Mouse (Mus musculus) MEL (cell line): ENCODE measurements around the gene Sema3a. TPM values are rescaled to one million over a fixed set of nuclear protein-coding genes. Genes with fewer than 3 reads are reported as not detected.

ENCODE experiments used
- DNase-seq: peaks from one replicate; pipeline ENCODE4 v3.0.0; 2011; ENCODE audit warnings: low read depth, low spot score
- H3K27ac ChIP-seq: 2 replicates; pipeline ENCODE4 v1.5.1; 2012; ENCODE audit warnings: low read depth, mild to moderate bottlenecking, control low read depth, low read length, moderate library complexity; ENCODE audit not compliant: control insufficient read depth
- H3K27me3 ChIP-seq, 2 experiments: fragments of 150-350 bp in 1 of 2; sonication (generic) in 1 of 2; 2 replicates each; pipeline ENCODE4 v1.6.1; 2012; ENCODE audit warnings: low read length in 2 of 2, mild to moderate bottlenecking in 2 of 2, improper control_type of control experiment in 1 of 2, moderate library complexity in 1 of 2; ENCODE audit not compliant: insufficient read depth in 2 of 2, control insufficient read depth in 1 of 2
- H3K36me3 ChIP-seq, 2 experiments: 2 replicates each; pipeline ENCODE4 v1.6.1; 2012 to 2014; ENCODE audit warnings: low read length in 2 of 2, improper control_type of control experiment in 1 of 2, inconsistent platforms in 1 of 2, mild to moderate bottlenecking in 1 of 2; ENCODE audit not compliant: insufficient read depth in 2 of 2, control insufficient read depth in 1 of 2
- H3K4me1 ChIP-seq, 2 experiments: fragments of 150-350 bp in 1 of 2; sonication (generic) in 1 of 2; 2 replicates each; pipeline ENCODE4 v1.6.1; 2012; ENCODE audit warnings: low read length in 2 of 2, improper control_type of control experiment in 1 of 2, mild to moderate bottlenecking in 1 of 2; ENCODE audit not compliant: insufficient read depth in 2 of 2, control insufficient read depth in 1 of 2
- H3K4me3 ChIP-seq, 2 experiments: fragments of 150-350 bp in 1 of 2; sonication (generic) in 1 of 2; 2 replicates each; pipeline ENCODE4 v1.5.1; 2012; ENCODE audit warnings: low read depth in 2 of 2, low read length in 2 of 2, mild to moderate bottlenecking in 2 of 2, moderate library complexity in 2 of 2, control low read depth in 1 of 2, improper control_type of control experiment in 1 of 2; ENCODE audit not compliant: control insufficient read depth in 1 of 2, insufficient read depth in 1 of 2
- H3K79me2 ChIP-seq: 2 replicates; pipeline ENCODE4 v1.6.1; 2012; ENCODE audit warnings: mild to moderate bottlenecking, low read length, moderate library complexity; ENCODE audit not compliant: control insufficient read depth, poor library complexity, insufficient read depth
- H3K9ac ChIP-seq: 2 replicates; pipeline ENCODE4 v1.6.1; 2012; ENCODE audit warnings: low read depth, mild to moderate bottlenecking, control low read depth, low read length, moderate library complexity; ENCODE audit not compliant: control insufficient read depth, poor library complexity, severe bottlenecking
- H3K9me3 ChIP-seq: fragments of 150-350 bp; sonication (generic); replicated peaks from 2 replicates; pipeline ENCODE4 v1.6.1; 2012; ENCODE audit warnings: mild to moderate bottlenecking, low read length, improper control_type of control experiment, moderate library complexity; ENCODE audit not compliant: insufficient read depth
- BHLHE40 ChIP-seq: IDR thresholded peaks from 2 replicates; pipeline ENCODE4 v1.6.1; 2012; ENCODE audit warnings: low read depth, mild to moderate bottlenecking, inconsistent platforms, low read length, improper control_type of control experiment, borderline replicate concordance
- CTCF ChIP-seq, 3 experiments: IDR thresholded peaks in 2 of 3; conservative IDR thresholded peaks in 1 of 3; 2 replicates each; pipeline ENCODE4 v1.5.1; 2011 to 2012; ENCODE audit warnings: low read length in 3 of 3, low read depth in 2 of 3, mild to moderate bottlenecking in 2 of 3, improper control_type of control experiment in 1 of 3, inconsistent platforms in 1 of 3, mixed read lengths in 1 of 3, moderate library complexity in 1 of 3; ENCODE audit not compliant: control insufficient read depth in 1 of 3, insufficient read depth in 1 of 3, poor library complexity in 1 of 3, severe bottlenecking in 1 of 3
- E2F4 ChIP-seq: IDR thresholded peaks from 2 replicates; pipeline ENCODE4 v1.6.1; 2011; ENCODE audit warnings: low read depth, low read length, improper control_type of control experiment, borderline replicate concordance
- EP300 ChIP-seq, 2 experiments: IDR thresholded peaks; 2 replicates each; pipeline ENCODE4 v1.6.1; 2011; ENCODE audit warnings: improper control_type of control experiment in 2 of 2, low read length in 2 of 2, low read depth in 1 of 2, mild to moderate bottlenecking in 1 of 2
- ETS1 ChIP-seq: IDR thresholded peaks from 2 replicates; pipeline ENCODE4 v1.6.1; 2012; ENCODE audit warnings: low read depth, mild to moderate bottlenecking, inconsistent platforms, low read length, improper control_type of control experiment, moderate library complexity
- MAZ ChIP-seq: IDR thresholded peaks from 2 replicates; pipeline ENCODE4 v1.6.1; 2012; ENCODE audit warnings: low read depth, mild to moderate bottlenecking, inconsistent platforms, low read length, improper control_type of control experiment
- MYB ChIP-seq: IDR thresholded peaks from 2 replicates; pipeline ENCODE4 v1.6.1; 2011; ENCODE audit warnings: mild to moderate bottlenecking, low read depth, low read length, improper control_type of control experiment
- NRF1 ChIP-seq: IDR thresholded peaks from 2 replicates; pipeline ENCODE4 v1.6.1; 2014; ENCODE audit warnings: low read depth, mild to moderate bottlenecking, inconsistent platforms, low read length, improper control_type of control experiment, moderate library complexity; ENCODE audit not compliant: poor library complexity, insufficient read depth, severe bottlenecking
- SIN3A ChIP-seq: IDR thresholded peaks from 2 replicates; pipeline ENCODE4 v1.6.1; 2012; ENCODE audit warnings: low read length, improper control_type of control experiment, inconsistent platforms
- SMC3 ChIP-seq: IDR thresholded peaks from 2 replicates; pipeline ENCODE4 v1.6.1; 2011; ENCODE audit warnings: low read depth, low read length, improper control_type of control experiment
- TBP ChIP-seq: IDR thresholded peaks from 2 replicates; pipeline ENCODE4 v1.8.0; 2011; ENCODE audit warnings: low read depth, low read length, improper control_type of control experiment
- USF1 ChIP-seq: IDR thresholded peaks from 2 replicates; pipeline ENCODE4 v1.6.1; 2014; ENCODE audit warnings: low read depth, mild to moderate bottlenecking, inconsistent platforms, low read length, improper control_type of control experiment, moderate library complexity
- polyA plus RNA-seq, 2 experiments: library from polyadenylated mRNA; stranded (reverse) in 1 of 2; unstranded in 1 of 2; fragments of >175 nt in 1 of 2; fragments of >200 nt in 1 of 2; gene quantifications; 2 replicates each; pipeline versions ENCODE4 v1.2.1 to v1.2.4; 2012; ENCODE audit warnings: low replicate concordance in 2 of 2, low read depth in 1 of 2; ENCODE audit not compliant: insufficient read length in 2 of 2, insufficient read depth in 1 of 2, missing spikeins in 1 of 2
- total RNA-seq: library from RNA; depleted of rRNA; stranded (reverse); fragments of 300-350 nt; gene quantifications from 2 replicates; pipeline ENCODE4 v1.2.3, GENCODE M21; 2012

Gene Sema3a
- total and polyA plus RNA-seq, 3 experiments: not detected

- TF ChIP-seq SMC3: no peak
- TF ChIP-seq CTCF (IDR thresholded peaks at IDR 0.05 in 2 of 3, conservative IDR thresholded peaks at IDR 0.05 in 1 of 3; ENCODE audit: control insufficient read depth in 1 of 3, insufficient read depth in 1 of 3, low read depth in 2 of 3, low read length in 3 of 3, poor library complexity in 1 of 3, severe bottlenecking in 1 of 3): no peak
- TF ChIP-seq ETS1: no peak
- no peak for TF ChIP-seq E2F4
- no peak for TF ChIP-seq EP300 (IDR thresholded peaks at IDR 0.05; ENCODE audit: low read depth in 1 of 2, low read length in 2 of 2)
- TF ChIP-seq, all 39 proteins: peak for 0
Observed at GRCm38 (mm10) chr5:13157761-13158612, 32.8 kb downstream of the Sema3a start (continued).

- no peak for DNase-seq
- no peaks in the 10 kb centered on the region for H3K9me3 ChIP-seq
- no peaks in the 10 kb centered on the region for H3K4me1 ChIP-seq
- no peaks in the 10 kb centered on the region for H3K79me2 ChIP-seq
- no peak overlapping the region for H3K27ac ChIP-seq
- H3K36me3 ChIP-seq: no peaks in the 10 kb centered on the region
- no peak overlapping the region for H3K9ac ChIP-seq
- TF ChIP-seq USF1 (no peak), MAZ (no peak), NRF1 (no peak), BHLHE40 (no peak), MYB (no peak), TBP (no peak)
- peaks cover 0 to 2% of the 10 kb centered on the region in 2 experiments; a peak in 1 of 4 replicates for H3K27me3 ChIP-seq
- H3K4me3 ChIP-seq: no peak overlapping the region
Observed at GRCm38 (mm10) chr5:13182186-13182585, 57.0 kb downstream of the Sema3a start.

- no peak overlapping the region for H3K4me3 ChIP-seq
- no peak for TF ChIP-seq SIN3A
- no peak for TF ChIP-seq MYB
- TF ChIP-seq USF1: no peak
- TF ChIP-seq EP300 (IDR thresholded peaks at IDR 0.05; ENCODE audit: low read depth in 1 of 2, low read length in 2 of 2): no peak
- TF ChIP-seq CTCF (IDR thresholded peaks at IDR 0.05 in 2 of 3, conservative IDR thresholded peaks at IDR 0.05 in 1 of 3; ENCODE audit: control insufficient read depth in 1 of 3, insufficient read depth in 1 of 3, low read depth in 2 of 3, low read length in 3 of 3, poor library complexity in 1 of 3, severe bottlenecking in 1 of 3): no peak
- no peak for DNase-seq
- H3K9me3 ChIP-seq: no peaks in the 10 kb centered on the region
- H3K27ac ChIP-seq: no peak overlapping the region
- H3K79me2 ChIP-seq: no peaks in the 10 kb centered on the region
- no peaks in the 10 kb centered on the region for H3K27me3 ChIP-seq
- H3K9ac ChIP-seq: no peak overlapping the region
- H3K36me3 ChIP-seq: no peaks in the 10 kb centered on the region
- H3K4me1 ChIP-seq: no peaks in the 10 kb centered on the region
Observed at GRCm38 (mm10) chr5:13197886-13198285, 72.7 kb downstream of the Sema3a start.
